Mouse (Mus musculus) left cerebral cortex, adult 2 months (tissue): ENCODE results near the gene Rplp2. TPM values are rescaled to one million over a fixed set of nuclear protein-coding genes. Genes with fewer than 3 reads are reported as not detected.

ENCODE experiments used
- DNase-seq, 2 experiments: peaks; one replicate each; pipeline ENCODE4 v3.0.0; 2021 to 2022; ENCODE audit warnings: low spot score in 2 of 2, mixed read lengths in 1 of 2; ENCODE audit errors: extremely low spot score in 1 of 2
- H3K27ac ChIP-seq: fragments of 200-600 bp; 2 replicates; pipeline ENCODE4 v1.8.1; 2022
- H3K4me3 ChIP-seq: fragments of 200-600 bp; 2 replicates; pipeline ENCODE4 v1.8.1; 2022
- CTCF ChIP-seq: fragments of 200-600 bp; IDR thresholded peaks from 2 replicates; pipeline ENCODE4 v1.8.1; 2022; ENCODE audit warnings: antibody characterized with exemption, mild to moderate bottlenecking, moderate library complexity
- intact Hi-C: fragments of 180-260 bp; cut with DNase I; formaldehyde crosslinking; loops from one replicate; pipeline ENCODE4 v1.15.1; 2025
- total RNA-seq, 2 experiments: library from RNA; stranded (reverse); gene quantifications; 2 replicates each; pipeline ENCODE4 v1.2.3; 2021

Rplp2 gene
- total RNA-seq, 2 experiments from 2014 or later: 552 to 567 TPM

DNA sequence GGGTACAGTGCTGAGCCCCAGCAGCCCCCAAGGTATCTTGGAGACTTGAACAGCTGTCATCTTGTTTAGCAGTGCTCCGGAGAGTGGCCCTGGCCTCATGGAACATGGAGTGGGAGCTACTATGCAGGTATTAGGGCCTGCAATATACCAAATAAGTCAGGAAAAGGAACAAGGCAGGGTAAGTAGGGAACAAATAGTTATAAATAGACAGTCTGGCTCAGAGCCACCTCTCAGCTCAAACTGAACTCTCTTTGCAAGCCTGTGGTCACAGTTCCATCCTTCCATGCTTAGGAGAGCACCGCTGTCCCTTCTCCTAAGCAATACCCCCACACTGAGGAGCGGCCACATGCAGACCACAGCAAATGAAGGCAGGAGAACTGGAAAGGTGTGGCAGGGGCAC lies 50.4 kb downstream of the Rplp2 start:
- no peak overlapping the region for H3K27ac ChIP-seq
- intact Hi-C loops: no loop called here
- no peak for DNase-seq

More for the DNA sequence above, 50.4 kb downstream of the Rplp2 start:
- no peak overlapping the region for H3K4me3 ChIP-seq
- TF ChIP-seq CTCF: no peak

Other genes with a start within 250 kb of the Rplp2 start
- not detected for gene Lmntd2, start 233.3 kb upstream of the Rplp2 start, total RNA-seq
- gene Rassf7, start 231.5 kb upstream of the Rplp2 start, total RNA-seq: 1 to 10 TPM in 1 of 2 experiments, under 1 TPM in 1; 0.94 to 1.3 TPM
- 10 to 100 TPM; 70.5 to 77.2 TPM for gene Phrf1, start 218.6 kb upstream of the Rplp2 start, total RNA-seq
- gene Irf7, start 180.9 kb upstream of the Rplp2 start, total RNA-seq: 1 to 10 TPM in 1 of 2 experiments, under 1 TPM in 1; 0.59 to 1.2 TPM
- not detected for gene Cdhr5, start 170.6 kb upstream of the Rplp2 start, total RNA-seq
- gene Sct, start 168.2 kb upstream of the Rplp2 start, total RNA-seq: not detected
- gene Drd4, start 155.4 kb upstream of the Rplp2 start, total RNA-seq: under 1 TPM; 0.27 to 0.44 TPM
- gene Deaf1, start 119.7 kb upstream of the Rplp2 start, total RNA-seq: 10 to 100 TPM; 63.1 to 63.8 TPM
- gene Tmem80, start 119.6 kb upstream of the Rplp2 start, total RNA-seq: 10 to 100 TPM; 33.3 to 34.9 TPM
- gene Eps8l2, start 108.5 kb upstream of the Rplp2 start, total RNA-seq: 1 to 10 TPM; 3.6 to 5.3 TPM
- gene Taldo1, start 55.2 kb upstream of the Rplp2 start, total RNA-seq: 10 to 100 TPM; 87.5 to 90.9 TPM
- 10 to 100 TPM; 38.9 to 46.5 TPM for gene Gatd1, start 33.2 kb upstream of the Rplp2 start, total RNA-seq
- 100 to 1,000 TPM; 279 to 288 TPM for gene Cend1, start 17.9 kb upstream of the Rplp2 start, total RNA-seq
- 100 to 1,000 TPM; 253 to 262 TPM for gene Slc25a22, start 9.5 kb upstream of the Rplp2 start, total RNA-seq
- gene Pidd1, start 3.3 kb upstream of the Rplp2 start, total RNA-seq: 1 to 10 TPM in 1 of 2 experiments, under 1 TPM in 1; 0.93 to 1.2 TPM
- gene Pnpla2, start 7.8 kb downstream of the Rplp2 start, total RNA-seq: 10 to 100 TPM; 26.0 to 31.7 TPM
- 1 to 10 TPM; 3.7 to 5.1 TPM for gene Cracr2b, start 13.7 kb downstream of the Rplp2 start, total RNA-seq
- 10 to 100 TPM; 30.7 to 31.4 TPM for gene Cd151, start 20.0 kb downstream of the Rplp2 start, total RNA-seq
- gene Polr2l, start 27.8 kb downstream of the Rplp2 start, total RNA-seq: 10 to 100 TPM; 38.4 to 42.3 TPM
- gene Tspan4, start 27.9 kb downstream of the Rplp2 start, total RNA-seq: 10 to 100 TPM; 13.7 to 14.4 TPM
- gene Chid1, start 92.5 kb downstream of the Rplp2 start, total RNA-seq: 10 to 100 TPM; 59.2 to 72.0 TPM
- gene Ap2a2, start 114.8 kb downstream of the Rplp2 start, total RNA-seq: 100 to 1,000 TPM; 191 to 201 TPM
- gene Muc6, start 207.9 kb downstream of the Rplp2 start, total RNA-seq: not detected
- under 1 TPM; 0.61 to 0.65 TPM for gene Muc2, start 243.0 kb downstream of the Rplp2 start, total RNA-seq